Mouse (Mus musculus) cerebral cortex, adult 2 months (tissue): Measurements from ENCODE around the gene Dapp1.

ENCODE experiments used
- WGBS: fragments of 180-500 bp; shearing (Covaris S2); methylation state at CpG from one replicate; pipeline ENCODE4 v1.1.7; 2018; 5-methylcytosine and 5-hydroxymethylcytosine counted together

Gene Dapp1

GRCm38 (mm10) chr3:137989405-137989804 is 8.1 kb upstream of the Dapp1 start:
- 94% methylated on average over 9 of the region's 9 CpGs for WGBS

GRCm38 (mm10) chr3:137980435-137981381 is 637 bp downstream of the Dapp1 start:
- 29% methylated on average over 15 of the region's 15 CpGs for WGBS

GRCm38 (mm10) chr3:137978233-137978632 is 3.1 kb downstream of the Dapp1 start:
- WGBS = 91% methylated on average over 5 of the region's 5 CpGs

- WGBS = 72% methylated on average over 6 of the region's 6 CpGs
These were observed 3.7 kb downstream of the Dapp1 start for GRCm38 (mm10) chr3:137977629-137978041.

- WGBS = 62% methylated on average over 9 of the region's 9 CpGs
These were observed 4.3 kb downstream of the Dapp1 start for GRCm38 (mm10) chr3:137976943-137977628.

- 92% methylated on average over 17 of the region's 17 CpGs for WGBS
These were observed 5.4 kb downstream of the Dapp1 start for GRCm38 (mm10) chr3:137975856-137976423.

GRCm38 (mm10) chr3:137975435-137975834 is 5.9 kb downstream of the Dapp1 start:
- WGBS = 84% methylated on average over 7 of the region's 7 CpGs

- WGBS = 70% methylated on average over 8 of the region's 8 CpGs
These were observed 7.0 kb downstream of the Dapp1 start for GRCm38 (mm10) chr3:137974306-137974705.

- WGBS = 98% methylated on average over 7 of the region's 7 CpGs
These were observed 8.4 kb downstream of the Dapp1 start for GRCm38 (mm10) chr3:137972989-137973388.

- WGBS = 91% methylated on average over 5 of the region's 5 CpGs
These were observed 9.1 kb downstream of the Dapp1 start for GRCm38 (mm10) chr3:137972224-137972623.

GRCm38 (mm10) chr3:137969951-137970350 is 11.4 kb downstream of the Dapp1 start:
- 63% methylated on average over 12 of the region's 12 CpGs for WGBS

- WGBS = 86% methylated on average over 9 of the region's 9 CpGs
These were observed 12.4 kb downstream of the Dapp1 start for GRCm38 (mm10) chr3:137968820-137969486.

GRCm38 (mm10) chr3:137968105-137968819 is 13.1 kb downstream of the Dapp1 start:
- WGBS = 93% methylated on average over 14 of the region's 14 CpGs

- WGBS = 25% methylated on average over 1 of the region's 1 CpGs
These were observed 17.3 kb downstream of the Dapp1 start for GRCm38 (mm10) chr3:137964014-137964413.

GRCm38 (mm10) chr3:137963508-137963907 is 17.8 kb downstream of the Dapp1 start:
- WGBS = 67% methylated on average over 8 of the region's 8 CpGs

GRCm38 (mm10) chr3:137961736-137962385 is 19.5 kb downstream of the Dapp1 start:
- 63% methylated on average over 8 of the region's 8 CpGs for WGBS

- WGBS = 77% methylated on average over 4 of the region's 4 CpGs
These were observed 21.9 kb downstream of the Dapp1 start for GRCm38 (mm10) chr3:137959456-137959855.

- 96% methylated on average over 4 of the region's 4 CpGs for WGBS
These were observed 23.0 kb downstream of the Dapp1 start for GRCm38 (mm10) chr3:137958352-137958751.

GRCm38 (mm10) chr3:137957864-137958263 is 23.5 kb downstream of the Dapp1 start:
- 86% methylated on average over 9 of the region's 9 CpGs for WGBS

- 25% methylated on average over 16 of the region's 16 CpGs for WGBS
These were observed 25.7 kb downstream of the Dapp1 start for GRCm38 (mm10) chr3:137955560-137956081.
